Mouse (Mus musculus): ENCODE measurements around the gene Cdc123. TPM values are rescaled to one million over a fixed set of nuclear protein-coding genes. Genes with fewer than 3 reads are reported as not detected.
A peak's percentile ranks its signal among the peaks of the same experiment; 100 is the strongest.

The Cdc123 gene
- polyA plus RNA-seq, 1 experiment from 2014 or later, result 291 TPM

DNA sequence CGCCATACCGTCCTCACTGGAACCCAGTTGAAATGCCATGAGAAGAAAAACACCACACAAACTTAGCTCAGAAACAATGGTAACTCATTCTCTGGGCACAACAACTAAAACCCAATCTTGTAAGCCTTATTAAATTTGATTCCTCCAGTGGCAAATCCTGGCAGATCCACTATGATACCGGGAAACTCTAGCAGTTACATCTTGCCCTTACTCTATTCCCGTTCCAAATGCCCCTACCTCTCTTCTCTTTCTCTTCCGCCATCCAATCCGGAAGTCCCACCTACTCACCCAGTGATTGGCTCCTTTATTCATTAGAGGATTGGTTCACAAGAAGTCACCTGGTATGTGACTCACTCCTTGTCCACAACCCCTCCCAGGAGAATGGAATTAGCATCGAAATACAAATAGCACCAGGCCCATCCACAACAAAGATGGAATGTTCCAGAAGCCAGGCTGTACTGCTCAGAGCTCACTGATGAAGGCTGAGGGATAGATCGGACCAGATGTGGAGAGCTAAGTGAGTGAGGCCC lies 84.4 kb downstream of the Cdc123 start:
- Histone ChIP-seq H3K27ac (ENCODE audit: low read depth, low read length) (no peak overlapping the region), H3K4me2 (replicated peaks; ENCODE audit: low read depth, low read length) (no peak overlapping the region), H3K36me3 (ENCODE audit: control insufficient read depth, insufficient read depth, low read length) (no peaks in the 10 kb centered on the region), H3K4me3 (ENCODE audit: low read length) (no peak overlapping the region), H3K27me3 (ENCODE audit: control insufficient read depth, insufficient read depth, low read length) (no peaks in the 10 kb centered on the region), H3K9ac (ENCODE audit: low read depth, low read length) (no peak overlapping the region), H3K4me1 (ENCODE audit: control insufficient read depth, insufficient read depth, low read length) (no peaks in the 10 kb centered on the region), H3K9me3 (ENCODE audit: control insufficient read depth, low read length) (no peaks in the 10 kb centered on the region)
- no peak for ATAC-seq (ENCODE audit: low FRiP score, low TSS enrichment)
- WGBS, result 94% methylated on average over 8 of the region's 8 CpGs

DNA sequence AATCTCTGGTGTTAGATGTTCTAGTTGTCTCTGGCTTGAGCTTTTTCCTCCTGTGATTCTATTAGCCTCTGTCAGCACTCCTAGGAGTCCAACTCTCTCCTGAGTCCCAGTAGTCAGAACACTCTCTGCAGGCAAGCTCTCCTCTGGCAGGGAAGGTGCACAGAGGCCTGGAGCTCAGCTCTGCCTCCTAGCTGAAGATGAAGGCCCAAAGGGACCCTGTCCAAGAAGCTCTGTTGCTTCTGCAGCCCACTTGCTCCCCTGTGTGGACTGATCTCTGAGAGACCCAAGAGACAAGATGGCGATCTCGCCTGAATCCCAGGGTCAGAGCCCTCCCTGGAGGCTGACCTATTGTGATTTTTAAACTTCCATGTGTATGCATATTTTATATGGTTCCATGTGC lies 86.4 kb downstream of the Cdc123 start:
- Histone ChIP-seq H3K27me3 (ENCODE audit: control insufficient read depth, insufficient read depth, low read length) (no peaks in the 10 kb centered on the region), H3K9me3 (ENCODE audit: control insufficient read depth, low read length) (no peaks in the 10 kb centered on the region), H3K4me2 (replicated peaks; ENCODE audit: low read depth, low read length) (no peak overlapping the region), H3K9ac (ENCODE audit: low read depth, low read length) (no peak overlapping the region), H3K27ac (ENCODE audit: low read depth, low read length) (no peak overlapping the region), H3K4me3 (ENCODE audit: low read length) (no peak overlapping the region), H3K4me1 (ENCODE audit: control insufficient read depth, insufficient read depth, low read length) (no peaks in the 10 kb centered on the region), H3K36me3 (ENCODE audit: control insufficient read depth, insufficient read depth, low read length) (no peaks in the 10 kb centered on the region)
- ATAC-seq (ENCODE audit: low FRiP score, low TSS enrichment), result no peak
- 95% methylated on average over 2 of the region's 2 CpGs for WGBS

DNA sequence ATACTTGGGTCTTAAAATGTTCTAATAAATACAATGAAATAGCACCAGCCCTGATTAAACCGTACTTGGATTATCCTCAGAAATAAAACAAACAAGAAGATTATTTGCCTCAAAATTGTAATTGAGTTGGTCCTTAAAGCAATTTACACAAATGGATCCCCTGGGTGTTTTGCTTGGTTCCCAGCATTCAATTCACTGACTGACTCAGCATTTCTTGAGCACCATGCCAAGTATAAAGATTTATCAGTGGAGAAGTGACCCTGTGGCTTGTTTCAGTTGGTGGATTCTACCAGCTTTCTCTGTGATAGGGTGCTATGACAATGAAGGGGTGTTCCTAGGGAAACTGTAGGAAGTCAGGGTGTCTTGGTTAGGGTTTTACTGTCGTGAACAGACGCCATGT lies 94.1 kb downstream of the Cdc123 start:
- WGBS, result 87% methylated on average over 3 of the region's 3 CpGs
- H3K4me2 ChIP-seq (replicated peaks; ENCODE audit: low read depth, low read length), result no peak overlapping the region
- H3K27ac ChIP-seq (ENCODE audit: low read depth, low read length), result no peak overlapping the region
- H3K4me1 ChIP-seq (ENCODE audit: control insufficient read depth, insufficient read depth, low read length), result peaks cover 8% of the 10 kb centered on the region; the same call in 1 of the 2 replicates
- H3K36me3 ChIP-seq (ENCODE audit: control insufficient read depth, insufficient read depth, low read length), result no peaks in the 10 kb centered on the region
- no peak overlapping the region for H3K9ac ChIP-seq (ENCODE audit: low read depth, low read length)
- ATAC-seq (ENCODE audit: low FRiP score, low TSS enrichment), result no peak
- no peak overlapping the region for H3K4me3 ChIP-seq (ENCODE audit: low read length)
- no peaks in the 10 kb centered on the region for H3K9me3 ChIP-seq (ENCODE audit: control insufficient read depth, low read length)
- no peaks in the 10 kb centered on the region for H3K27me3 ChIP-seq (ENCODE audit: control insufficient read depth, insufficient read depth, low read length)

DNA sequence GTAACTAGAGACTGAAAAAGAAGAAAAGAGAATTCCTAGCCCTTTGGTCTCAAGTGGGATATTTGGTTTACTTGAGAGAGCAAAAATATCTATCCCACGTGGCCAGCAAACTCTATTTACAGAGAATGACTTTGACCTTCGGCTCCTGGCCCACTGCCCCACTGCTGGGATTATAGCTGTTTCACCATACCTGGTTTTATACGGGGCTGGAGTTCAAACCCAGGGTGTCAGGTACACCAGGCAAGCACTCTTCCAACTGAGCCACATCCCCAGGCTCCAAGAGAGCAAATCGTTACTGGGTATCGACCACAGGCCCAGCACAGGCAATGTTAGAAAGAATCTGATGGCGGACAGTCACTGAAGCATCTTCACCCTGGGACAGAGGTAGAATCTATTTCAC lies 95.8 kb downstream of the Cdc123 start:
- Histone ChIP-seq H3K4me1 (ENCODE audit: control insufficient read depth, insufficient read depth, low read length) (peaks cover 9% of the 10 kb centered on the region; the same call in 1 of the 2 replicates), H3K9me3 (ENCODE audit: control insufficient read depth, low read length) (no peaks in the 10 kb centered on the region), H3K4me2 (replicated peaks; ENCODE audit: low read depth, low read length) (no peak overlapping the region), H3K27ac (ENCODE audit: low read depth, low read length) (no peak overlapping the region), H3K27me3 (ENCODE audit: control insufficient read depth, insufficient read depth, low read length) (no peaks in the 10 kb centered on the region), H3K36me3 (ENCODE audit: control insufficient read depth, insufficient read depth, low read length) (no peaks in the 10 kb centered on the region), H3K4me3 (ENCODE audit: low read length) (no peak overlapping the region), H3K9ac (ENCODE audit: low read depth, low read length) (no peak overlapping the region)
- 74% methylated on average over 6 of the region's 6 CpGs for WGBS
- no peak for ATAC-seq (ENCODE audit: low FRiP score, low TSS enrichment)

DNA sequence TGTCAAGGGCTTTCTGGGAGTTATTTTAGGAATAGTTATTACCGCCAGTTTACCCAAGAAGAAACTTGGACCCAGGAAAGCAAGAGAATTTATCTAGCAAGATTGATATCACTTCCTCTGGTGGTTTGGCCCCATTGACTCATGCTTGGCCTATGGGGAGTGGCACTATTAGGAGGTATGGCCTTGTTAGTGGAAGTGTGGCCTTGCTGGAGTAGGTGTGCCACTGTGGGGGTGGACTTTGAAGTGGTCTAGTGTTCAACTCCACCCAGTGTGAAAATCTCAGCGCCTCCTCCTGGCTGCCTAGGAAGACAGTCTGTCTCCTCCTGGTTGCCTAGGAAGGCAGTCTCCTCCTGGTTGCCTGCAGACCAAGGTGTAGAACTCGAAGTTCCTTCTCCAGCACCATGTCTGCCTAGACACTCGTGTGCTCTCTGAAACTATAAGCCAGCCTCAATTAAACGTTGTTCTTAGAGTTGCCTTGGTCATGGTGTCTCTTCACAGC lies 97.4 kb downstream of the Cdc123 start:
- H3K36me3 ChIP-seq (ENCODE audit: control insufficient read depth, insufficient read depth, low read length), result no peaks in the 10 kb centered on the region
- H3K4me2 ChIP-seq (replicated peaks; ENCODE audit: low read depth, low read length), result no peak overlapping the region
- H3K27me3 ChIP-seq (ENCODE audit: control insufficient read depth, insufficient read depth, low read length), result no peaks in the 10 kb centered on the region
- no peak overlapping the region for H3K4me3 ChIP-seq (ENCODE audit: low read length)
- H3K9ac ChIP-seq (ENCODE audit: low read depth, low read length), result no peak overlapping the region
- H3K27ac ChIP-seq (ENCODE audit: low read depth, low read length), result no peak overlapping the region
- H3K9me3 ChIP-seq (ENCODE audit: control insufficient read depth, low read length), result no peaks in the 10 kb centered on the region
- 90% methylated on average over 5 of the region's 5 CpGs for WGBS
- peaks cover 9% of the 10 kb centered on the region; the same call in 1 of the 2 replicates for H3K4me1 ChIP-seq (ENCODE audit: control insufficient read depth, insufficient read depth, low read length)
- no peak for ATAC-seq (ENCODE audit: low FRiP score, low TSS enrichment)

DNA sequence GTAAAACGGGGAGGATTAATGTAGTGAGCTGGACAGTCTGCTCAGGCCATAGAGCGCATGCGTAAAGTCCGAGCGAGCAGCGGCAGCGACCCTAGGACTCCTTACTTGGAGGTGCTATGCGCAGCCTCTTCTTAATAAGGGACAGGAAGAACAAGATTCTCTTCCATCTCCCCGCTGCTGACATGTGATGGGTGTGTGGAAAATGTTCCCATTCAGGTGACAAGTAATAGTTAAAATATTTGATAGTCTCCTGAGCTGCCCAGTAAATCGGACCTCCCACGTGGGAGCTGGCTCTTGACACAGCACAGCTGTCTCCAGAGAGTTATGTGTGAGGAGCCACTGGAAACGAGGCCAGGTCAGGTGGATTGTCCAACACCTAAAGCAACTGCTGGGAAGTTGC lies 98.4 kb downstream of the Cdc123 start:
- Histone ChIP-seq H3K9ac (ENCODE audit: low read depth, low read length) (no peak overlapping the region), H3K27me3 (ENCODE audit: control insufficient read depth, insufficient read depth, low read length) (no peaks in the 10 kb centered on the region), H3K4me3 (ENCODE audit: low read length) (peak overlapping the region; percentile 18; the same call in 1 of the 2 replicates), H3K9me3 (ENCODE audit: control insufficient read depth, low read length) (no peaks in the 10 kb centered on the region), H3K27ac (ENCODE audit: low read depth, low read length) (no peak overlapping the region), H3K36me3 (ENCODE audit: control insufficient read depth, insufficient read depth, low read length) (no peaks in the 10 kb centered on the region), H3K4me1 (ENCODE audit: control insufficient read depth, insufficient read depth, low read length) (peaks cover 9% of the 10 kb centered on the region; the same call in 1 of the 2 replicates), H3K4me2 (replicated peaks; ENCODE audit: low read depth, low read length) (peak overlapping the region; percentile 35)
- peak; percentile 82 for ATAC-seq (ENCODE audit: low FRiP score, low TSS enrichment)
- WGBS, result 22% methylated on average over 12 of the region's 12 CpGs

Other genes starting within 250 kb of the Cdc123 start
- gene Camk1d, start 130.6 kb downstream of the Cdc123 start, polyA plus RNA-seq (2014; fragmentation: Nextera tagmentation; extraction: Ambion mirVana), result 1.3 and 2.4 TPM in 2 replicates
- 83.8 and 101 TPM in 2 replicates for gene Nudt5, start 145 bp downstream of the Cdc123 start, polyA plus RNA-seq (2014; fragmentation: Nextera tagmentation; extraction: Ambion mirVana)
- gene Gm13199, start 17.8 kb upstream of the Cdc123 start, polyA plus RNA-seq (2014; fragmentation: Nextera tagmentation; extraction: Ambion mirVana), result 3.7 and 4.0 TPM in 2 replicates
- gene Sec61a2, start 50.3 kb upstream of the Cdc123 start, polyA plus RNA-seq (2014; fragmentation: Nextera tagmentation; extraction: Ambion mirVana), result 85.3 and 102 TPM in 2 replicates
- gene Dhtkd1, start 97.6 kb upstream of the Cdc123 start, polyA plus RNA-seq (2014; fragmentation: Nextera tagmentation; extraction: Ambion mirVana), result 4.0 and 5.5 TPM in 2 replicates
- gene Upf2, start 106.3 kb upstream of the Cdc123 start, polyA plus RNA-seq (2014; fragmentation: Nextera tagmentation; extraction: Ambion mirVana), result 12.1 and 12.5 TPM in 2 replicates